Mouse (Mus musculus) liver, postnatal 0 days (tissue): ENCODE measurements around the gene Txnrd2.

ENCODE experiments used
- CTCF ChIP-seq: sonication (generic); IDR thresholded peaks from 2 replicates; pipeline ENCODE4 v1.5.1; 2016; ENCODE audit warnings: antibody characterized with exemption, low read depth
- EP300 ChIP-seq: IDR thresholded peaks from 2 replicates; pipeline ENCODE4 v1.6.1; 2016; ENCODE audit warnings: antibody characterized with exemption, low read depth, mild to moderate bottlenecking

DNA sequence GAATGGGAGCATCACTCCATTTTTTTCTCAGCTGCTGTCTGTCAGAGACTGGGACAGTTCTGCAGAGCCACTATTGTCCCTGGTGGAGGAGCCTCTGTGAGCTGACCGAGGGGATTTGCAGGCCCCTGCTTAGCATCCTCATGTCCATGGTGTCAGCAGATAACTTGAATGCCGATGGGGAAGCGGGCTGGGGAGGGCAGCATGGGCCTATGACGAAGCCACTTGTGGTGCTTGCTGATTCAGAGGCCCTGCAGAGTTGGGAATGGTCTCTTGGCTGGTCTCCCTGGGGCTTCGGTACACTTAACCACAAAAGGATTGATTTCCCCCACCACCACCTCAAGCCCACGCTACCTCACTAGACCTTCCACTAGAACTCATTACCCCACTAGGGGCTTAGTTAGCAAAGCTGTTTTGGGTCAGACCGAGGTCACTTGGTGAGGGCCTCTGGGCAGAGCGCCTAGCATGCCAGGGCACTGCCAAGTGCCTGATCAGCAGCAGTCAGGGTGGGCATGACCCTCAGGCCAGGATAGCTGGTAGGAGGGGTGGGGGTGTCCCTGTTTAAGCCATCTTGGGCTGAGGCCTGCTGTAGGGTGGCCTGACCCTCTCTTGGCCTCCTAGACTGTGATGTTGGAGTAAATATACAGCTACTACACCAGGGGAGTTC, 46.7 kb upstream of the Txnrd2 start:
- TF ChIP-seq CTCF (no peak), EP300 (no peak)
